Mouse (Mus musculus): ENCODE data around the gene Sept9. TPM values are rescaled to one million over a fixed set of nuclear protein-coding genes. Genes with fewer than 3 reads are reported as not detected.

The Sept9 gene
- polyA plus RNA-seq, 1 experiment from 2014 or later = 179 TPM

GRCm38 (mm10) chr11:117367937-117368336 lies 168.5 kb downstream of the Sept9 start:
- H3K4me3 ChIP-seq = no peak overlapping the region

GRCm38 (mm10) chr11:117369347-117369746 lies 169.9 kb downstream of the Sept9 start:
- Histone ChIP-seq H3K4me3 (no peak overlapping the region), H3K36me3 (no peaks in the 10 kb centered on the region), H3K27me3 (no peaks in the 10 kb centered on the region), H3K4me1 (peaks cover 23% of the 10 kb centered on the region), H3K27ac (no peak overlapping the region), H3K9ac (no peak overlapping the region), H3K9me3 (no peaks in the 10 kb centered on the region), H3K4me2 (replicated peaks) (no peak overlapping the region)
- ATAC-seq (ENCODE audit: low FRiP score, low read depth) = no peak
- 87% methylated on average over 5 of the region's 5 CpGs for WGBS

More at GRCm38 (mm10) chr11:117367937-117368336, 168.5 kb downstream of the Sept9 start:
- H3K27me3 ChIP-seq = no peaks in the 10 kb centered on the region
- H3K9me3 ChIP-seq = no peaks in the 10 kb centered on the region
- H3K9ac ChIP-seq = no peak overlapping the region
- no peak for ATAC-seq (ENCODE audit: low FRiP score, low read depth)
- H3K36me3 ChIP-seq = peaks cover 5% of the 10 kb centered on the region
- H3K4me2 ChIP-seq (replicated peaks) = no peak overlapping the region
- no peak overlapping the region for H3K27ac ChIP-seq
- WGBS = 87% methylated on average over 6 of the region's 6 CpGs
- H3K4me1 ChIP-seq = peaks cover 37% of the 10 kb centered on the region

DNA sequence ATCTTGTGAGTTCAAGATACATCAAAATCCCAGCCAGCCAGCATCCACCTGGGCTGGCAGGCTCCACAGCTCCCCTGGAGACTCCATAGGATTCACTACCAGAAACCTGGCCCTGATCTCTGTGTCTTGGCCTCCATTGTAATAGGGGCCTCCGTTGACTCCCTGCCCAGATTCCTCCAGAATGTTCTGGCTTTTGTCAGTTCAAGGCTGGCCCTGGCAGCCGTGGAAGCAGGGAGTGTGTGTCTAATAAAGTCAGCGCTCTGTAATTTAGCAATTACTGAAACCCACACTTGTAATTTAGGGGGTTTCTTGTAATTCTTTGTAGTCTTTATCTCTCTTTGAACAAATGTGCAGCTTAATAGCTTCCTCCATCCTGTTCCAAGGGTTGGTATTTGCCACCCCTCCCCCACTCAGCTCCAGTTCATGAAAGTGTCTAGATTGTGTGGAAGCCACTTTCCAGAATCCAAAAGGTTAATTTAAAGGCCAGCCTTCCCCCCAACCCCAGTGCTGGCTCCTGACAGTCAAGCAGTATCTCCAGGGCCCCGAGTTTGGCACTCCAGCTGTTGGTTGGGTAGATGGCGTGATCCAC lies 170.9 kb downstream of the Sept9 start:
- H3K9ac ChIP-seq = no peak overlapping the region
- H3K4me2 ChIP-seq (replicated peaks) = no peak overlapping the region
- peak; percentile 52; the same call in 1 of the 2 replicates for ATAC-seq (ENCODE audit: low FRiP score, low read depth)
- no peaks in the 10 kb centered on the region for H3K9me3 ChIP-seq
- H3K27ac ChIP-seq = no peak overlapping the region
- H3K4me1 ChIP-seq = peaks cover 17% of the 10 kb centered on the region
- WGBS = 27% methylated on average over 5 of the region's 5 CpGs
- no peaks in the 10 kb centered on the region for H3K36me3 ChIP-seq
- no peak overlapping the region for H3K4me3 ChIP-seq
- no peaks in the 10 kb centered on the region for H3K27me3 ChIP-seq

- Histone ChIP-seq H3K9me3 (no peaks in the 10 kb centered on the region), H3K4me3 (no peak overlapping the region), H3K27me3 (no peaks in the 10 kb centered on the region), H3K4me1 (peaks cover 14% of the 10 kb centered on the region), H3K9ac (no peak overlapping the region), H3K27ac (no peak overlapping the region), H3K4me2 (replicated peaks) (no peak overlapping the region), H3K36me3 (no peaks in the 10 kb centered on the region)
- no peak for ATAC-seq (ENCODE audit: low FRiP score, low read depth)
- WGBS = 91% methylated on average over 10 of the region's 10 CpGs
These were observed 173.1 kb downstream of the Sept9 start for GRCm38 (mm10) chr11:117372537-117372936.

DNA sequence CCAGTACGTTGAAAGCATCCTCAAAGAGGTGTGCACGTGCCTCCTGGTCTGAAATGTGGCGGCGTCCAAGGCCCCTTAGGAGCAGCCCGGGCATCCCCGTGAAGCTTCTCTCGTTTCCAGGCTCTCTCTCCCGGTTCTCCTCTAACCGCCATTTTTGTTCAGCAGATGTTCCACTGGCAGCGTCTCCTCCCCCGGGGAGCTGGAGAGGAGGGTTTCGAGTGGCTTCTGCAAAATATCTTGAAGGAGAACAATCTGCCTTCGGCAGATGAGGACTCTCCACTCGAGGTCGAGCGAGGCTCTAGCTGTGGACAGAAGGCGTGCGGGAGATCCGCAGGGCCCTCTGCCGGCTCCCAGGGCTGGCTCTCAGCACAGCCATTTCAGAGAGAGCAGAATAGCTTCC lies 173.7 kb downstream of the Sept9 start:
- no peaks in the 10 kb centered on the region for H3K27me3 ChIP-seq
- no peak for ATAC-seq (ENCODE audit: low FRiP score, low read depth)
- H3K4me2 ChIP-seq (replicated peaks) = no peak overlapping the region
- WGBS = 77% methylated on average over 20 of the region's 20 CpGs
- H3K9ac ChIP-seq = no peak overlapping the region
- H3K9me3 ChIP-seq = no peaks in the 10 kb centered on the region
- peaks cover 14% of the 10 kb centered on the region for H3K4me1 ChIP-seq
- H3K4me3 ChIP-seq = no peak overlapping the region
- H3K27ac ChIP-seq = no peak overlapping the region
- H3K36me3 ChIP-seq = no peaks in the 10 kb centered on the region

- no peak for ATAC-seq (ENCODE audit: low FRiP score, low read depth)
- no peak overlapping the region for H3K4me2 ChIP-seq (replicated peaks)
- no peaks in the 10 kb centered on the region for H3K36me3 ChIP-seq
- H3K4me1 ChIP-seq = peaks cover 14% of the 10 kb centered on the region
- H3K27ac ChIP-seq = no peak overlapping the region
- no peak overlapping the region for H3K9ac ChIP-seq
- WGBS = 36% methylated on average over 4 of the region's 4 CpGs
- no peaks in the 10 kb centered on the region for H3K27me3 ChIP-seq
- H3K4me3 ChIP-seq = no peak overlapping the region
- H3K9me3 ChIP-seq = no peaks in the 10 kb centered on the region
These were observed 174.4 kb downstream of the Sept9 start for GRCm38 (mm10) chr11:117373870-117374269.

DNA sequence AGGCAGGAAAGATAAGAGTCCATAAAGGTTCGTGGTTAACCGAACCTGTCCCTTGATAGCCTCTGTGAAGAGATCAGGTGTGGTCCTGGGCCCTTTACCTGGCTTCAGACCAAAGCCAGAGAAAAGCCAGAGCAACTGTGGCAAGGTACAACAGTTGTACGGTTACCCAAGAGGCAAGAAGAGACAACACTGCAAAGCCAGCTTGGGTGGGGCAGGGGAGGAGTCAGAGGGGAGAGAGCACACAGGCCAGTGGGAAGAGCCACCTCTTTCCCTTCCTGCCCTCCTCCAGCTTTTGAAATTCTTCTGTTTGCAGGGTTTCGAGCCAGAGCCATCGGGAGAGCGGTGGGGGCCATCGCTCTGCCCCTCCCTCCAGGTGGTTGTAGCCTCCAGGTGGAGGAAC lies 174.8 kb downstream of the Sept9 start:
- Histone ChIP-seq H3K9ac (no peak overlapping the region), H3K36me3 (no peaks in the 10 kb centered on the region), H3K4me1 (peaks cover 14% of the 10 kb centered on the region), H3K27ac (no peak overlapping the region), H3K4me3 (no peak overlapping the region), H3K4me2 (replicated peaks) (no peak overlapping the region), H3K9me3 (no peaks in the 10 kb centered on the region), H3K27me3 (no peaks in the 10 kb centered on the region)
- WGBS = 54% methylated on average over 7 of the region's 7 CpGs
- no peak for ATAC-seq (ENCODE audit: low FRiP score, low read depth)

- H3K9me3 ChIP-seq = no peaks in the 10 kb centered on the region
- no peak for ATAC-seq (ENCODE audit: low FRiP score, low read depth)
- peaks cover 27% of the 10 kb centered on the region for H3K27me3 ChIP-seq
These were observed 180.3 kb downstream of the Sept9 start for GRCm38 (mm10) chr11:117379774-117380173.

DNA sequence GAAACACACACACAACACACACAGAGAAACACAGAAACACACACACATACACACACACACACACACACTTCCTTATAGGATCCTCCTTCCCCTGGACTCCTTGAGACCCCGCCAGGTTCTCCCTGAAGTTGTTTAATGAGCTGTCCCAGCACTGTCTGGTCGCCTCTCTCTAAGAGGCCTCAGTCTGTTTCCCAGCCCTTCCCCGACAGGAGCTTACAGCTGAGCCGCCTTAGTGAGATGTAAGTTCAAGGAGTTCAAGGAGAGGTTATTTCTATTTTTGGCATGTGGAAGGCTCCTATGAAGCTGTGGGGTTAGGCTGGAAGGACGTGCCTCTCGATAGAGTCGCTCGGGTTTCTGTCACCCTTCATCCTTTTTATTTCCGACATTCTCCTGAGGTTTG lies 184.8 kb downstream of the Sept9 start:
- Histone ChIP-seq H3K4me2 (replicated peaks) (peak overlapping the region; percentile 38; the same call in 1 of the 2 replicates), H3K27me3 (peaks cover 39% of the 10 kb centered on the region), H3K9ac (no peak overlapping the region), H3K4me3 (no peak overlapping the region), H3K36me3 (no peaks in the 10 kb centered on the region), H3K4me1 (peaks cover 23% of the 10 kb centered on the region), H3K27ac (no peak overlapping the region), H3K9me3 (no peaks in the 10 kb centered on the region)
- ATAC-seq (ENCODE audit: low FRiP score, low read depth) = no peak
- WGBS = 19% methylated on average over 9 of the region's 9 CpGs

More at GRCm38 (mm10) chr11:117379774-117380173, 180.3 kb downstream of the Sept9 start:
- no peaks in the 10 kb centered on the region for H3K36me3 ChIP-seq
- H3K27ac ChIP-seq = no peak overlapping the region
- H3K4me2 ChIP-seq (replicated peaks) = no peak overlapping the region
- H3K4me1 ChIP-seq = peaks cover 7% of the 10 kb centered on the region
- no peak overlapping the region for H3K9ac ChIP-seq
- H3K4me3 ChIP-seq = no peak overlapping the region
- WGBS = 75% methylated on average over 5 of the region's 5 CpGs

DNA sequence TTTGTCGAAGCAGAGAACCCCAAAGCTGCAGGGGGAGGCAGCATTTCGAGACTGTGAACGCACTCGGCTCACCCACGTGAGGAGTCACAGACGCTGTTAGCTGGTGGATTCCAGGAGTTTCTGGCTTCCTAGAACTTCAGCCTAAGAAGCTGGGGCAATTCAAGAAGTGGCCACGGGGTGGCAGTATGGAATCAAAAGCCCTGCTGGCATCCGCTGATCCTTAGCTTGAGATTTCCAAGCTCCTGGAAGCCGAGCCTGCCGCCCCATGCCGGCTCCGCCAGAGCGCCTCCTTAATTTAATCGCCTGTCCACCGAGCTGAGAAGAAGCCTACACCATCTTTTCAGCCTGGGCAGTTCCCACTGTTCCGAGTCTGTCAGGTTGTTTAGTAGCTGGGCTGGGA lies 185.4 kb downstream of the Sept9 start:
- Histone ChIP-seq H3K4me1 (peaks cover 24% of the 10 kb centered on the region), H3K36me3 (no peaks in the 10 kb centered on the region), H3K9ac (no peak overlapping the region), H3K4me3 (0 out of 2 replicates have a peak overlapping the region, but pooled peaks have one; percentile 5), H3K27me3 (peaks cover 39% of the 10 kb centered on the region), H3K4me2 (replicated peaks) (peak overlapping the region; percentile 38), H3K27ac (no peak overlapping the region), H3K9me3 (no peaks in the 10 kb centered on the region)
- WGBS = 1% methylated on average over 16 of the region's 16 CpGs
- peak; percentile 66; the same call in 1 of the 2 replicates for ATAC-seq (ENCODE audit: low FRiP score, low read depth)

DNA sequence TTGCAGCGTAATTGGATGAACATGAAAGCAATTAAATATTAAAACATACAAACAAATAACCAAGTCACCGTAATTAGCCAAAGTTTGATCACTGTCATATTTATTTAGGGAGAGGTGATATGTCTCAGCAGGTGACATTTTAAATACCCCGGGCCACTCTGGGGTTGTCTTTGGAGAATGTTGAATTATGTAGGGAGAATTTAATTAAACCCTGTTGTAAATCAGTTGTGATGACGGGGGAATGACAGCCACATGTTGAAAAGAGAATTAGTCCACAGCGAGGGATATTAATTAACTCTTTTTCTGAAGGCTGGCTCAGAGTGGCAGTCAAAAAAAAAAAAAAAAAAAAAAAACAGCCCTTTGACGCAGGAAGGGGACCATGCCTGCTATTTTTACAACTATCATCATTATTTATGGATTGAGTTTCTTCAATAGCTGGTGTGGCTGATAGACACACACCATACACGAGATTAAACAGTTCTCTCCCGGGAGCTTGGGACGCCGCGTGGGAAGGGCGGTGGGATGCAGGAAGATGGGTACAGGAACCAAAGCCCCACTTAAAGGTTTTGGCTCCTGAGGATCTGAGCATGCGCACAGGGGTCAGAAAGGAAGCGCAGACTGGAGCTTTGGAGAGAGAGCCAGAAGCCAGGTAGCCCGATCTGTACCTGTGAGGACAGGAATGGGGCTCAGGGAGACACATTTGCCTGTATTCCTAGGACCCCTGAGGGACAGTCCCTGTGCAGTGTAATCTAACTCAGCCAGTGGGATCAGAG lies 186.1 kb downstream of the Sept9 start:
- Histone ChIP-seq H3K4me2 (replicated peaks) (peak overlapping the region; percentile 38), H3K9me3 (no peaks in the 10 kb centered on the region), H3K27me3 (peaks cover 39% of the 10 kb centered on the region), H3K36me3 (no peaks in the 10 kb centered on the region), H3K27ac (no peak overlapping the region), H3K9ac (no peak overlapping the region), H3K4me3 (0 out of 2 replicates have a peak overlapping the region, but pooled peaks have one; percentile 5), H3K4me1 (peaks cover 27% of the 10 kb centered on the region)
- ATAC-seq (ENCODE audit: low FRiP score, low read depth) = no peak
- WGBS = 37% methylated on average over 15 of the region's 15 CpGs

- no peak overlapping the region for H3K4me2 ChIP-seq (replicated peaks)
- peaks cover 37% of the 10 kb centered on the region for H3K27me3 ChIP-seq
- no peak for ATAC-seq (ENCODE audit: low FRiP score, low read depth)
- no peak overlapping the region for H3K27ac ChIP-seq
- peaks cover 27% of the 10 kb centered on the region for H3K4me1 ChIP-seq
- H3K9me3 ChIP-seq = no peaks in the 10 kb centered on the region
- H3K9ac ChIP-seq = no peak overlapping the region
- H3K4me3 ChIP-seq = no peak overlapping the region
- H3K36me3 ChIP-seq = no peaks in the 10 kb centered on the region
- WGBS = 73% methylated on average over 10 of the region's 10 CpGs
These were observed 187.8 kb downstream of the Sept9 start for GRCm38 (mm10) chr11:117387241-117387640.
